ENCODE assay signal across 13 mouse cellular contexts in the genomic region with DNA sequence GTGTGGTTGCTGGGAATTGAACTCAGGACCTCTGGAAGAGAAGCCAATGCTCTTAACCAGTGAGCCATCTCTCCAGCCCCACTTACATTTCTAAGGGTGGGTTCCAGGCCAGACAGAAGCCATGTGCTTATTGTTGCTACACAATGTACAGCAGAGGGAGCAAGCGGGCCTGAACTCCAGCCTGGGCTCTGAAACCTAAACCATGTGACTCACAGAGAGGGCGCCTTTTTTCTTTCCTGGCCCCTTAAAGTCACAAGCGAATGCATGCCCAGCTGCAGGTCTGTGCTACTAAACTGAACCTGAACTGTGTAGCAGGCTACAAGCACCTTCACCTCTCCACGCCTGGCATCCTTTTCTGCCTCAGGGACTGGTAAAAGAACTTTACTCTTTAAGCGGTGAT.
A peak's percentile ranks its signal among the peaks of the same experiment; 100 is the strongest.
DNase-seq lines count a peak whose midpoint lies in the region; ATAC-seq lines count a peak whose summit lies in the region.
"Had no signal": no experiment of that assay in that cellular context is flagged by ENCODE, and none has a peak within 500 bp of the region (broad histone marks: within the 10 kb centered on the region; RNA-seq: fewer than 3 reads in every experiment).

No protein-coding gene starts in this region.

- H3K9me3 ChIP-seq in kidney, embryonic 15.5 days (replicated peaks) = no peaks in the 10 kb centered on the region
- H3K9me3 ChIP-seq: embryonic facial prominence, embryonic 13.5 days had no signal

- H3K27me3 ChIP-seq in kidney, embryonic 15.5 days = no peaks in the 10 kb centered on the region
- H3K27me3 ChIP-seq in splenic B cell, adult 2 months (ENCODE audit: control insufficient read depth, insufficient read depth, low read length, poor library complexity, severe bottlenecking) = no peaks in the 10 kb centered on the region
- H3K27me3 ChIP-seq: embryonic facial prominence, embryonic 13.5 days had no signal

- no peak for DNase-seq in kidney, adult 11 months
- DNase-seq in CD8-positive naive resting alpha-beta T cell, adult 2 months (ENCODE audit: low read depth in 2 of 2, low spot score in 2 of 2) = peak; percentile 24 to 44
- peak; percentile 19 for DNase-seq in splenic B cell, adult 2 months (ENCODE audit: low read depth, low spot score)
- DNase-seq in adrenal gland, adult (ENCODE audit: inconsistent age in 2 of 2, low spot score in 1 of 2) = no peak
- no peak for DNase-seq in neural tube, embryonic 10.5 days (ENCODE audit: extremely low spot score, low spot score)
- no peak for DNase-seq in right cerebral cortex, postnatal 4 days
- DNase-seq: heart, adult 2 months; kidney, adult 18-20 months; layer of hippocampus, postnatal 36 days; liver, postnatal 0 days had no signal

- H3K4me1 ChIP-seq in kidney, embryonic 15.5 days = peaks cover 16% of the 10 kb centered on the region

- H3K4me2 ChIP-seq in kidney, embryonic 15.5 days = no peak overlapping the region
- H3K4me2 ChIP-seq: embryonic facial prominence, embryonic 13.5 days had no signal

- 67% methylated on average over 5 of the region's 5 CpGs for WGBS in kidney, embryonic 15.5 days

- no peak overlapping the region for H3K9ac ChIP-seq in kidney, embryonic 15.5 days
- H3K9ac ChIP-seq: embryonic facial prominence, embryonic 13.5 days; liver, postnatal 0 days had no signal

- no peaks in the 10 kb centered on the region for H3K36me3 ChIP-seq in kidney, embryonic 15.5 days
- no peaks in the 10 kb centered on the region for H3K36me3 ChIP-seq in splenic B cell, adult 2 months (ENCODE audit: control insufficient read depth, insufficient read depth, low read length, poor library complexity, severe bottlenecking)
- H3K36me3 ChIP-seq: embryonic facial prominence, embryonic 13.5 days had no signal

- no peak overlapping the region for H3K4me3 ChIP-seq in kidney, embryonic 15.5 days (replicated peaks)
- H3K4me3 ChIP-seq: embryonic facial prominence, embryonic 13.5 days; heart, adult 2 months had no signal

- no peak for ATAC-seq in kidney, embryonic 15.5 days (replicated peaks; ENCODE audit: low FRiP score)
- peak; percentile 47; the same call in 1 of the 2 replicates for ATAC-seq in common myeloid progenitor, adult 5-6 weeks (replicated peaks; ENCODE audit: low read depth, poor library complexity, severe bottlenecking)
- ATAC-seq: liver, postnatal 0 days had no signal

- H3K27ac ChIP-seq in kidney, embryonic 15.5 days = peak overlapping the region; percentile 37; the same call in 1 of the 2 replicates
- H3K27ac ChIP-seq: embryonic facial prominence, embryonic 13.5 days had no signal

Comparison
In these comparisons a context has a peak if more than half of its experiments do, and no peak if none do; other contexts are left out.
1. DNase-seq: peak in CD8-positive naive resting alpha-beta T cell, adult 2 months (2 of 2) and splenic B cell, adult 2 months (single experiment); none in kidney, adult 11 months (single experiment), adrenal gland, adult (0 of 2), neural tube, embryonic 10.5 days (single experiment) and right cerebral cortex, postnatal 4 days (single experiment).